Mouse (Mus musculus) fibroblast of lung, adult 2 months (primary cell): ENCODE measurements around the gene Samt4.
"Not testable (repeated sequence)": the region's sequence is repeated elsewhere in the genome, so short reads cannot be mapped to it uniquely, and the experiment has no call there.

Experiments used
- DNase-seq: peaks from one replicate; pipeline ENCODE4 v3.0.0-alpha.2; 2011; ENCODE audit warnings: low read depth

Samt4 gene

GRCm38 (mm10) chrX:154481702-154482101, at the start of gene Samt4:
Samt4 (plus strand) TSS chrX:154482002.
- DNase-seq = no peak

DNA sequence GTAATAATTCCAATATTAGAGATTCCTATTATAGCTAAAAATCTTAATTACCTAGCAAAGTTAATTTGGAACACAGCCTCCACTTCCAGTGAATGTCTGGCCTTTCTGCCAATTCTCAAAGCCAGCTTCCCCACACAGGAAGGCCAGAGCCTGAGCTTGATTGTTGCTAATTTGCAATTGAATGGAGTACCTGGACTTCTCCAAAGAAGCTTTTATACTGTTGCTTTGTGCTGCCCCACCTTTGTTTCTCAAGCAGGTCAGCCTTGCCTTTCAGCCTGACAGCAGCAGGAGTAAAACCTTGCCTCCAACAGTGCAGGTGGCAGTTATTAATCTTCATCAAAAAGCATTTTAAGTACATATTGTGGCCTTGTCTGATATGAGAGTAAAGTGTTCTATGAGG, 38.1 kb upstream of the Samt4 start:
- not testable (repeated sequence) for DNase-seq

- DNase-seq = not testable (repeated sequence)
These were observed 13.4 kb upstream of the Samt4 start for GRCm38 (mm10) chrX:154468386-154468785.
